Mouse (Mus musculus): ENCODE data around the gene Sit1.

The Sit1 gene

DNA sequence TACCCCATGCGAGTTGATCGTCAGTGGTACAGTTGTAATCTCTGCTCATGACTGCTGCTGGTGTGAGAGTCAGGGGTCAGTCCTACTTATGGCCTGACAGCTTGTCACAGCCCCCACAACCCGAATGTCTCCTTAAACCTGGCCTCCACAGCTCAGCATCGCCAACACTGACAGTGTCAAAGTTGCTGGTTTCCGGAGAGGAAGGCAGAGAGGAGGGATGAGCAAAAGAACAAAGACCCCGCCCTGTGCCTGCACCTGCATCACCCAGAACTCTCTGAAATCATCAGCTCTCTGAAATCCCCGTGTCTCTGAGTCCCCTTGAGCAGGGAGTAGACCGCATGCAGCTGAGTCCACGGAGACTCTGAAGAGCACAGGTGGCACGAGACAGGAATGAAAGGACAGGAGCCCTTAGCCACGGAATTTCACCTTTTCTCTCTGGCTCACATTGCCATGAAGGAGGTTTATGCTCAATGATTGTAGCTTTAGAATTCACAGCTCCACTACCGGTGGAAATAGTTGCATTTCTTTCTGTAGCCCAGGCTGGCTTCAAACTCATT lies at the start of gene Sit1:
TSS of gene Sit1 (minus strand) at position 200 of the 557 bp plus-strand sequence.
- in situ Hi-C loops (cut with MboI; ENCODE audit: unreplicated experiment in 2 of 2): loop anchor here (5.0 to 10.0 kb wide), 3 partner anchors 44 to 81 kb away; partner anchors contain the start of genes Creb3 (in 2 of the 2) and Tln1 (in 2 of the 2)

DNA sequence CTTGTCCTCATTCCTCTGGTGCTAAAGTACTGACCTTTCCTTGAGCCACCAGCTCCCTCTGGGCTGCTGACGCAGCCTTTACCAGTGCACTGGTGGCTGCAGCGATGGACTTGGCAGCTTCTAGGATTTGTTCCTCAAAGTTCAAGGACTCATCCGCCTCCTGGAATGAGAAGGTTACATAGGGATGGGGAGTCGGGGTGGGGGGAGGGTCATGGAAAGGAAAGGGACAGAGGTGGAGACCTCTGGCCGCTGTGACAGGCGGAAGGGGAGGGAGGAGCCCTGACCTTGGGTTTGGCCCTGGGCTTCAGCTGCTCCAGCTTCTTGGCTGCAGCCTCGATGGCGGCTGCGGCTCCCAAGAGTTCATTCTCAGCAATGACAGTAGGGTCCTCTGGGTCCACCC lies 49.7 kb upstream of the Sit1 start:
- in situ Hi-C loops (cut with MboI; ENCODE audit: unreplicated experiment in 2 of 2): loop anchor here in 1 of 2 experiments (25.0 kb wide), 1 partner anchor 329 kb away; the partner anchor contains the start of gene Olfr155

DNA sequence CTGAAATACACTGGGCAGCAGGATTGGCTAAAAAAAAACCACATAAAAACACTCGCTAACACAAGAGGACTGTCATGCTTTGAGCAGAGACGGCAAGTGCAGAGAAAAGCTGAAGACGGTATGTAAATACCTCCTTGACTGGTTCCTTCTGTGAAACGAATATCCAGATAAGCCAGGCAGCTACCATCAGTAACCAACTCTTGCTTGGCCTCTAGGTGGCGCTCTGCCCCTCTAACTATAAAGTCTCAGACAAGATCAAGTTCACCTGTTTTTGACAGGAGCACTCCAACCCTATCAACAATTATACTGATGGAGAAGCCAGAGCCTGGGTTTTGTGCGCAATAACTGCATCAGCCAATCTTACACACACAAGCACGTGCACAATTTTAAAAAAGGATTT lies 47.0 kb upstream of the Sit1 start:
- in situ Hi-C loops (cut with MboI; ENCODE audit: unreplicated experiment in 2 of 2): loop anchor here in 1 of 2 experiments (25.0 kb wide), 1 partner anchor 332 kb away; the partner anchor contains the start of gene Olfr155

DNA sequence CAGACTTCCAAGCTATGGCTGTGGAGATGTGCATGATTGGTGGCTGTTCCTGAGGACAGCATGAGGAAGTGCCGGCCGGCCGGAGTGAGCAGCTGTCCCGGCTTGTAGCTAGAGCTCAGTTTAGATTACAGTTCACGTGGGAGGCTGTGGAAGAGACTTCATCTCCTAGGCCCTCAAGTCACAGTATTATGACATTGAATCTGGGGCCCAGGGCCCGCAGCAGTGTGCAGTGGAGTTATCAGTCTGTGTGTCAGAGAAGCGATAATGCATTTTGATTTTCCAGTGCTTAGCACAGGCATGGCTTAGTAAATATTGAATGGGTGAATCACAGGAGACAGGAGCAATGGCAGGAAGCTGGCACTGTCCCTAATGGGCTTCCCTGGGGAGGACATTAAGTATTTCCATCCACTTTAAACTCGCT lies 46.6 kb upstream of the Sit1 start:
- in situ Hi-C loops (cut with MboI; ENCODE audit: unreplicated experiment in 2 of 2): loop anchor here in 1 of 2 experiments (25.0 kb wide), 1 partner anchor 332 kb away; the partner anchor contains the start of gene Olfr155

DNA sequence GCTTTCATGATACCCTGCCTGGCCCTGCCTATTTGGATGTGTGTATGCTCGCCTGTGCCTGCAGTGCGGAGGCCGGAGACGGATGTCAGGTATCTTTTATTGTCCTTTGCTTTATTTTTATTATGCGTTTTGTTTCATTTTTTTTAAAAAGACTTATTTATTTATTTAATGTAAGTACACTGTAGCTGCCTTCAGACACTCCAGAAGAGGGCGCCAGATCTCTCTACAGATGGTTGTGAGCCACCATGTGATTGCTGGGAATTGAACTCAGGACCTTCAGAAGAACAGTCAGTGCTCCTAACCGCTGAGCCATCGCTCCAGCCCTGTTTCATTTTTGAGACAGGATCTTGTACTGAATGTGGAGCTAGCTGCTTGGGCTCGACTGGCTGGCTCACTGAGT lies 45.0 kb upstream of the Sit1 start:
- in situ Hi-C loops (cut with MboI; ENCODE audit: unreplicated experiment in 2 of 2): loop anchor here (5.0 to 25.0 kb wide), 4 partner anchors 46 to 334 kb away; partner anchors contain the start of genes Olfr71 (in 2 of the 2), Tesk1 (in 2 of the 2), Olfr155 (in 1 of the 2) and Sit1 (in 1 of the 2)

DNA sequence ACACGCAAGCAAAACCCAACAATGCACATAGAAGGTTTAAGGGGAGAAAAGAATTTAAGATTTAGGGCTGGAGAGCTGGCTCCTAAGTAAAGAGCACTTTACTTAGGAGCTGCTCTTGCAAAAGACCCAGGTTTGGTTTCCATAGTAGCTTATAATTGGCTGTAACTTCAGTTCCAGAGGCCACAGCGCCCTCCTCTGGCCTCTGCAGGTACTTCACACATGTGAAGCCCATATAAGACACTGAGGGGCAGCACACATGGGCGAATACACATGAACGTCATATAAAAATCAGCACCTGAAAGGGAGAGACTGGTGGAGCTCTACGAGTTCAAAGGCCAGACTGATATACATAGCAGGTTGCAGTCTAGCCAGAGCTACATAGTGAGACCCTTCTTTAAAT lies 44.3 kb upstream of the Sit1 start:
- in situ Hi-C loops (cut with MboI; ENCODE audit: unreplicated experiment in 2 of 2): loop anchor here (5.0 to 25.0 kb wide), 4 partner anchors 46 to 334 kb away; partner anchors contain the start of genes Olfr71 (in 2 of the 2), Tesk1 (in 2 of the 2), Olfr155 (in 1 of the 2) and Sit1 (in 1 of the 2)

DNA sequence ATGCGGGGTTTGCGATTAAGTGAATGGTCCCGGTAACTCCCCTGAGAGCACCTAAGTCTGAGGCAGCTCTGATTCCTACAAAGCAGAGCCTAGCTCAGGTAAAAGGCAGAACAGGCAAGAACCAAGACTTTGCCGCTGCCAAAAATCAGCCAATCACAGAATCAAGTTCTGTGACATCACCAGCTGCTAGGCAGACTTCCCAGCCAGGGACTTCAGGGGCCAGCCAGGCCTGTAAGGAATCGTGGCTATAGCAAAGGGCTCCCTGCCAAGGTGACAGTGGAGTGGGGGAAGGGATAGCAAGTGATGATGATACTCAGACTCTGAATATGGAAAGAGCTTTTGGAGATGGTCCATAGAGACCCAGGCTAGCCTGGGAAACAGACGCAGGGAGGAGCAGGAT lies 36.4 kb upstream of the Sit1 start:
- in situ Hi-C loops (cut with MboI; ENCODE audit: unreplicated experiment in 2 of 2): no loop called here

DNA sequence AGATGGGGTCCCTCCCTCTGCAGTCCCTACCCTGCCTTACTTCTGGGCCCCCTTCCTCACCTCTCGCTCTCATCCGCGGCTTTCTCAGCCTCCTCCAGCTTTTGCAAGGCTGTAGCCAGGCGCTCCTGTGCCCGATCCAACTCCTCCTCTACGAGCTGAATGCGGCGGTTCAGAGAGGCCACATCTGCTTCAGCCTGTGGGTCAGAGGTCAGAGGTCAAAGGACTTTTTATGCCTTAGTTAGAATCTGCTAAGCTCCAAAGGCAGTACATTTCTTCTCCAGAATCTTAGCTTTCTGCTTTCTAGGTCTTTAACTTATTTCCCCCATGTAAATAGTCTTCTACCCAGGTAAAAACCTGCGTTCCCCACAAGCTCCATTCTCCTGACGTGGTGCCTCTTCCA lies 36.0 kb upstream of the Sit1 start:
- in situ Hi-C loops (cut with MboI; ENCODE audit: unreplicated experiment in 2 of 2): no loop called here

DNA sequence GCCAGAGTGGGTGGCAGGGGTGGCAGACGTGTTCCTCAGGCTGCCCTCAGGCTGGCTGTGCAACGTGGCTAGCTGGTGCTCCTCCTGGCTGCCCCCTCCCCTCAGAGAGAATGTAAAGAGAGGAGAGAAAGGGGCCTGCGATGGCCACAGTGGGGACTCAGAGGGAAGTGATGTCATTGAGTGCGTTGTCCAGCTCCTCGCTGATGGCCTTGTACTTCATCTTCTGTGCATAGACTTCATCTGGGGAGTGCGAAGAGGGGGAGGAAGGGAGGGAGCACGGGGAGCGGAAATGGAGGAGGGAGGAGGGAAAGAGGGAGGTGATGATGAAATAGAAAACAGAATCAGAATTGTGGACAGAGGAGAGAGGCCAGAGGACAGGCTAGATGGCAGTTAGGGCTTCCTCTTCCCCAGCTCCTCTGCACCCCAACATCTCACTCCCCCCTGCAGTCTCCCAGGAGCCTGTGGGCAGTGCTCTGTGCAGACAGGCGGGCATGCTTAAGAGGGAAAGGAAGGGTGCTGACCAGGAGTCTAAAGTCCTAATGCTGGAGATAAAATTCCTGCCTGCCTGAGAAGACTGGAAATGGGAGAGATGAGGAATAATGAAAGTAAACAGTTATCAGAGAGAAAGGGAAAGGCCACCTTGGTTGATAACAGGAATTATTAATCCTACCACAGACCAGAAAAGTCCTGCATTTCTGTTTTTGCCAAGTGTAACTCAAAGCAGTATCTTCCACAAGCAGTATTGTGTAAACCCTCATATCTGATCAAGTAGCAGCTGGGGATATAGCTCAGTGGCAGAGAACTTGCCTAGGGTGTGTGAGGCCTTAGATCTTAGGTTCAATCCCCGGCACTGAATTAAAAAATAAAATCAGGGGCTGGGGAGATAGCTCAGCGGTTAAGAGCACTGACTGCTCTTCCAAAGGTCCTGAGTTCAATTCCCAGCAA lies 32.5 kb upstream of the Sit1 start:
- in situ Hi-C loops (cut with MboI; ENCODE audit: unreplicated experiment in 2 of 2): no loop called here

DNA sequence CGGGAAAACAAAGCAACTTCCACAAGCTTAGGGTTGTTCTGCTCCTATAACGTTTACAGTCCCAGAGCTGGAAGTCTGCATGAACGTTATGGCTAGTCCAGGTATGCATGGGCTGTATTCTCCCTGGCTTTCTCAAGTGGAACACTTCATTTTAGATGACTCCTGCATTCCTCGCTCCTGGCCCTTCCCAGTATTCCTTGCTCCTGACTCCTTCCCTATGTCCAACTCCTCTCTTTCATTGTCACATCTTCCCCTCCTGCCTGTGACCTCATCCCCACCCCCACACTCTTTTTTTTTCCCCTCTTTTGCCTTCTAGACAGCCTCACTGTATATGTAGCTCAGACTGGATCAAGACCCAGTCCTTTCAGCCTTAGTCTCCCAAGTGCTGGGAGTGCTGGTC lies 30.3 kb upstream of the Sit1 start:
- in situ Hi-C loops (cut with MboI; ENCODE audit: unreplicated experiment in 2 of 2): no loop called here

DNA sequence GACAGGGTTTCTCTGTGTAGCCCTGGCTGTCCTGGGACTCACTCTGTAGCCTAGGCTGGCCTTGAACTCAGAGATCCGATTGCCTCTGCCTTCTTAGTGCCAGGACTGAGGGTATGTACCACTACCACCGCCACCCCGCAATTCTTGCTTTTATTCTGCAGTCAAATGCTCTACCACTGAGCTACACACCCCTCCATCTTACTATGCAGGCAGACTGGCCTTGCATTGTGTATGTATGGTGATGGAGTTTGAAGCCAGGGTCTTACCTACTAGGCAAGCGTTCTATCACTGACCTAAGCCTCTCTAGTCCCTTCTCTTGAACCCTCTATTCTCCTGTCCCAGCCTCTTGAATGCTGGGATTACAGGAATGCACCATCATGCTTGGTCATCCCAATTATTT lies 29.8 kb upstream of the Sit1 start:
- in situ Hi-C loops (cut with MboI; ENCODE audit: unreplicated experiment in 2 of 2): no loop called here

DNA sequence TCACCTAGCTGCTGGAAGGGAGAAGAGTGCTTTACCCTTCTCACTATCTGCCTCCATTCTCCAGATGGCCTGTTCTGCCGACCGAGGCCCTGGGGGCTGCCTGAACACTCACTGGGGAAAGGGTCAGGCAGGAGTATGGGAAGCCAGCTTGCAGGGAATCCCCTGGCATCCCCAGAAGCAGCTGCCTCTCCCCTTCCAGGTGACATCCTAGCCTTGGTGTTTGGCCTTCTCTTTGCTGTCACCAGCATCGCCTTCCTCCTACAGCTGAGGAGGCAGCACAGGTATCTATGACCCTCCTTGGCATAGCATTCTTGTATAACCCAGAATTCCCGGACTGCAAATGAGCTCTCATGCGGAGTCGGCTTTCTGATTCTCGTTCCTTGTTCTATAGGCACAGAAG lies 29.1 kb upstream of the Sit1 start:
- in situ Hi-C loops (cut with MboI; ENCODE audit: unreplicated experiment in 2 of 2): no loop called here

DNA sequence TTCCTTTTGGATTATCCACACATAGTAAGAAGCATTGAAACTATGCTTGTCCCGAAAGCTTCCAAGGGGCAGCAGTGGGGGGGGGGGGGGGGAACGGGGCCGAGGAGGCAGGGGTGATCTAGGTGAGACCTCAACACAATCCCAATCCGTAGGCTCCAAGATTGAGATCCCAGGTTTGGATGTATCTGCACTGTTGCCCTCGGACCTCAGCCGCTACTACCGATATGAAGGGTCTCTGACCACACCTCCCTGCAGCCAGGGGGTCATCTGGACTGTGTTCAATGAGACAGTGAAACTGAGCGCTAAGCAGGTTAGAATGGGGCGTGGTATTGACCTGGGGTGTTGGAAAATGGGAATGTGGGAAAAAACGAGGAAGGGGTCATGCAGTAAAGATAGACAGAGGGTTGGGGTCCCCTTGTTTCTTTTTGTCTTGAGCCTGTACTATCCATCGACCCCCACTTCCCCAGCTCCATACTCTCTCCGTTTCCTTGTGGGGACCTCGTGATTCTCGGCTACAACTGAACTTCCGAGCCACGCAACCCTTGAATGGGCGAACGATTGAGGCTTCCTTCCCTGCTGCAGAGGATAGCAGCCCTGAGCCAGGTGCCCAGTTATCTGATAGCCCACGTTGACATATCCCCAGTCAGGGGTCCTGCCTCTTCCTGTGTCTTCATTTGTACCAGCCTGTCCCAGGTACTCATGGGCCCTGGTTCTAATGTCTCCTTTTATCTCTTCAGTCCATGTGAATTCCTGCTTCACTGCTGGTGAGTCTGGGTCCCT lies 28.3 kb upstream of the Sit1 start:
- in situ Hi-C loops (cut with MboI; ENCODE audit: unreplicated experiment in 2 of 2): no loop called here

DNA sequence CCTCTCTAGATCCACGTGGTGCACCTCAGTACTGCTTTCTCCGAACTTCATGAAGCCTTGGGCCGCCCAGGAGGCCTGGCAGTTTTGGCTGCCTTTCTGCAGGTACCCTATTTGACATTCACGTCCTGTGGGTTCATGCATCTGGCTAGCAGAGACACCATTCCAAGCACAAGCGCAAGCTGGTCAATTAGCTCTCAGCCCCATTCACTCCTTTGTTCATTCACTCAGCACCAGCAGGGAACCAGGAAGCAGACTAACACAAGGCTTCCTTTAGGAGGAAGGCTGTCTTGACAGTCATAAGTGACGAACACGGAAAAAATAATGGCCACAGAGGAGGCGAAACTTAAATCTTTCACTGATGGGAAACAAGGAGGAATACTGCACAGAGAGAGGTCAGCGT lies 25.6 kb upstream of the Sit1 start:
- in situ Hi-C loops (cut with MboI; ENCODE audit: unreplicated experiment in 2 of 2): no loop called here

DNA sequence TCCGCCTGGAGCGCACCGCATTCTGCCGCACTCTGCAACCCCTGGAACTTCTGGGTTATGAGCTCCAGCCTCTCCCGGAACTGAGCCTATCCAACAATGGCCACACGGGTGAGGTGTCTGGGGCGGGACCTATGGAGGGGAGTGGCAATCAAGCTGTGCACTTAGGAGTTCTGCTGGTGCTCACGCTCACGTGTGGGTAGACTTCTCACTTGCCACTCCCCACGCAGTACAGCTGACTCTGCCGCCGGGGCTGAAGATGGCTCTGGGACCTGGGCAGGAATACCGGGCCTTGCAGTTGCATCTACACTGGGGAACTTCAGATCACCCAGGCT lies 25.1 kb upstream of the Sit1 start:
- in situ Hi-C loops (cut with MboI; ENCODE audit: unreplicated experiment in 2 of 2): no loop called here

DNA sequence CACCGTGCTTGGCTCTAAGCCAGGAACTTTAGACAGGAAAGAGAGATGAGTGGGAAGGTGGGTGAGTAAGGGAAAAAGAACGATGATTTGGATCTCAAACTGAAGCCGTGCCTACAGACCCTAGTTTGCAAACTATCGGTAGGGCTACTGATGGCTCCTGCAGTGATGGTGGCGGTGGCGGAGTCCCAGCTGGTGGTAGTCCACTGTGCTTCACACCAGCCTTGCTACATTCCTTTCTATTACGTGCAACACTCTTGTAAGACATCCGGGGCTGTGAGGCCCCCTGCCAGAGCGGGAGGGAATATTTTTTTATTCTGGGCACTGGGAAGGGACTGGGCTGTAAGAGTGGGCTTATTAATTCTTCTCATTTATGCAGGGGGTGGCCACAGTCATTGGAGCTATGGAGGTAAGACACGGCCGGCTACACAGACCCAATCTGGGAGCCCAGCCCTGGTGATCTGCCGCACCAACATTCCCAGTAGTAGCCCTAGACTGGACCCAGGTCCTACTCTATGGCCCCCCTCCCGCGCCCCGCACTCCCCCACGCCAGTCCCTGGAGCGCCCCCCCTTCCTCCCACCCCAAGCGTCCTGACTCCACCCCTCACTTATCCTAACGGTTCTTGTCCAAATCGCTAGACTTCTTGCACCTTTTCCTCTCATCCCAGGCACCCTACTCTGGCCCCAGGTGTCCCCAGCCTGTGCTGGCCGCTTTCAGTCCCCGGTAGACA lies 24.6 kb upstream of the Sit1 start:
- in situ Hi-C loops (cut with MboI; ENCODE audit: unreplicated experiment in 2 of 2): no loop called here

DNA sequence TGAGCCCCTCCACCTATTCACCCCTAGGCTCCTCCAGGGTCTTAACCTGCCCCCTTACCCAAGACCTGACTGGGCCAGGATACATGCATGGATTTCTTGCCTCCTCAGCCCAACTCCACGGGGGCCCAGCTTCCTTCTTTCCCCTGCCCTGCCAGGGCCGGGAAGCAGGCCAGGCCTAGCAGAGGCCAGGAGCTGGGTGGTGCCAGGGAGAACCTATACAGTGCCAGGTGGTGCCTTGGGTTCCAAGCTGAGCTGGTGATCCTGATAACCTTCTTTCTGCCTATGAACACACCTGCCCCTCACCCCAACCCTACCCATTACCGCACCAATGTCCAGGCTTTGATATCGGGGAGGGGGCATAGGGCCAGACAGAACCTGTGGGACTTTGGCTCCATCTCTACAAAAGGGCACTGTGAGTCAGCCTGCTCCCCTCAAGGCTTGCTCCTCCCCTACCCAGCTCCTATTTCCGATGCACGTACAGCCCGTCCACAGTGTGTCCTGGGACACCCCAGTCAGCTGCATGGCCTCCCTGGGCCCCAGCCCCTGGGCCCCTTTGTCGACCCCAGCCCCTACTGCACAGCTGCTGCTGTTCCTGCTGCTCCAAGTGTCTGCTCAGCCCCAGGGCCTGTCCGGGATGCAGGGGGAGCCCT lies 23.1 kb upstream of the Sit1 start, which contains the start of gene Car9:
TSS of gene Car9 (plus strand) at position 431 of the 650 bp plus-strand sequence.
- in situ Hi-C loops (cut with MboI; ENCODE audit: unreplicated experiment in 2 of 2): no loop called here

DNA sequence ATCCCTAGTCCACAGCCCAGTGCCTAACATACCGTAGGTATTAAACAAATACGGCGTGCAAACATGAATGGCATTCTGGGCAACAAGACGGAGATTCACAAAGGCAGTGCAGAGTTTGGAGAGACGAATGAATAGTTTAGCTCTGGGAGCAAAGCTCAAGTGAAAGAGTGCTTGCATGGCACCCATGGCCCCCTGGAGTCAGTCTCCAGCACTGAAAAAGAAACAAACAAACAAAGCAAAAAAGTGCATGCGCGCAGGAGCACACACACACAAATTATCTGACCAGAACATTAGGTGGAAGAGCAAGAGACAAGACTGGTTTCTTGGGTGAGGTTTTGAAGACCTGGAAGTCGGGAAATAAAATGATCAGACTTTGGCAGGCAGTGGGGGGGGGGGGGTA lies 22.5 kb upstream of the Sit1 start:
- in situ Hi-C loops (cut with MboI; ENCODE audit: unreplicated experiment in 2 of 2): no loop called here

DNA sequence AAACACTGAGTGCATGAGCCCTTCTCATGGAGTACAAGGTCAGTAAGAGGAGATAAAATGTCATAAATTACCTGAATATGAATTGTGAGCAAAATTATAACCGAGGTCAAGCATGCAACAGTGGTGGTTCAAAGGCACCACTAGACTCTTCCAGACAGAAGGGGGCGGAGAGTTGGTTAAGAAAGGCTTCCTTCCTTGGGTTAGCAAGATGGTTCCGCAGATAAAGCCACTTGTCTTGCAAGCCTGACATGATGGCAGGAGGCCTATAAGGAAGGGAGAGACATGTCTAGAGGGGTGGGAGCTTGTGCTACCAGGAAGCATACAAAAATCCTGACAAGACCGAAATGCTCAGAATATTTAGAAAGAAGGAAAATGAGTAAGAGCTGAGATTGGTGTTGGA lies 20.7 kb upstream of the Sit1 start:
- in situ Hi-C loops (cut with MboI; ENCODE audit: unreplicated experiment in 2 of 2): no loop called here

DNA sequence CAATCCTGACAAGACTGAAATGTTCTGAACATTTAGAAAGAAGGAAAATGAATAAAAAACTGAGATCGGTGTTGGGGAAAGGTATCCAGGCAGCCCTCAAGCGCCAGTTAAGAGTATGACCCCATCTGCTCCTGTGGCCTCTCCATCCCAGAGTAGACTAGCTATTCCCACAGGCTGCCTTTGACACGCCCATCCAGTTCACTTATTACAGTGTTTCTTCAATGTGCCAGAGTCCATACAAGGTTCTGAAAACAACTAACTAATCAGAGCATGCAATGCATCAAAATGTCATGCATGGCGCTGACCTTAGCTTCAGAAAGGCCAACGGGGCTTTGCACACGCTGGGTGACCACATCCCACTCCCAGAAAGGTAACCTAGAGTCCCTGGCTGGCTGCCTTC lies 20.0 kb upstream of the Sit1 start:
- in situ Hi-C loops (cut with MboI; ENCODE audit: unreplicated experiment in 2 of 2): no loop called here
